Mouse (Mus musculus) cerebellum, postnatal 36 days (tissue): ENCODE measurements around the gene Man1c1.

ENCODE experiments used
- DNase-seq, 2 experiments: peaks; one replicate each; pipeline ENCODE4 v3.0.0; 2021 to 2022; ENCODE audit warnings: mixed read lengths in 2 of 2

The Man1c1 gene

GRCm38 (mm10) chr4:134673882-134674463 lies 30.1 kb downstream of the Man1c1 start:
- DNase-seq = peak; percentile 59 to 67

- DNase-seq = peak in 1 of 2 experiments; percentile 9
These were observed 30.9 kb downstream of the Man1c1 start for GRCm38 (mm10) chr4:134673151-134673550.

- DNase-seq = no peak
These were observed 31.8 kb downstream of the Man1c1 start for GRCm38 (mm10) chr4:134672326-134672725.

GRCm38 (mm10) chr4:134671660-134672173 lies 32.4 kb downstream of the Man1c1 start:
- no peak for DNase-seq

- DNase-seq = peak; percentile 45 to 60
These were observed 34.2 kb downstream of the Man1c1 start for GRCm38 (mm10) chr4:134669742-134670354.

GRCm38 (mm10) chr4:134668355-134669028 lies 35.6 kb downstream of the Man1c1 start:
- peak; percentile 61 to 69 for DNase-seq

- no peak for DNase-seq
These were observed 37.7 kb downstream of the Man1c1 start for GRCm38 (mm10) chr4:134666391-134666790.

GRCm38 (mm10) chr4:134663052-134663451 lies 41.0 kb downstream of the Man1c1 start:
- DNase-seq = no peak

GRCm38 (mm10) chr4:134660630-134661183 lies 43.4 kb downstream of the Man1c1 start:
- peak; percentile 55 to 58 for DNase-seq

GRCm38 (mm10) chr4:134659354-134660301 lies 44.5 kb downstream of the Man1c1 start:
- DNase-seq = no peak

- peak; percentile 68 to 69 for DNase-seq
These were observed 46.6 kb downstream of the Man1c1 start for GRCm38 (mm10) chr4:134657473-134657872.

- DNase-seq = no peak
These were observed 49.7 kb downstream of the Man1c1 start for GRCm38 (mm10) chr4:134654391-134654790.

- no peak for DNase-seq
These were observed 51.4 kb downstream of the Man1c1 start for GRCm38 (mm10) chr4:134652720-134653119.

GRCm38 (mm10) chr4:134652151-134652550 lies 51.9 kb downstream of the Man1c1 start:
- no peak for DNase-seq

GRCm38 (mm10) chr4:134651358-134651757 lies 52.7 kb downstream of the Man1c1 start:
- DNase-seq = no peak

- DNase-seq = no peak
These were observed 58.8 kb downstream of the Man1c1 start for GRCm38 (mm10) chr4:134645042-134645948.

GRCm38 (mm10) chr4:134644410-134644809 lies 59.7 kb downstream of the Man1c1 start:
- DNase-seq = no peak

- no peak for DNase-seq
These were observed 62.2 kb downstream of the Man1c1 start for GRCm38 (mm10) chr4:134641711-134642516.

GRCm38 (mm10) chr4:134639325-134639724 lies 64.8 kb downstream of the Man1c1 start:
- no peak for DNase-seq

- no peak for DNase-seq
These were observed 66.0 kb downstream of the Man1c1 start for GRCm38 (mm10) chr4:134638111-134638550.
